10 mouse cellular contexts compared by ENCODE assay signal in the genomic region with DNA sequence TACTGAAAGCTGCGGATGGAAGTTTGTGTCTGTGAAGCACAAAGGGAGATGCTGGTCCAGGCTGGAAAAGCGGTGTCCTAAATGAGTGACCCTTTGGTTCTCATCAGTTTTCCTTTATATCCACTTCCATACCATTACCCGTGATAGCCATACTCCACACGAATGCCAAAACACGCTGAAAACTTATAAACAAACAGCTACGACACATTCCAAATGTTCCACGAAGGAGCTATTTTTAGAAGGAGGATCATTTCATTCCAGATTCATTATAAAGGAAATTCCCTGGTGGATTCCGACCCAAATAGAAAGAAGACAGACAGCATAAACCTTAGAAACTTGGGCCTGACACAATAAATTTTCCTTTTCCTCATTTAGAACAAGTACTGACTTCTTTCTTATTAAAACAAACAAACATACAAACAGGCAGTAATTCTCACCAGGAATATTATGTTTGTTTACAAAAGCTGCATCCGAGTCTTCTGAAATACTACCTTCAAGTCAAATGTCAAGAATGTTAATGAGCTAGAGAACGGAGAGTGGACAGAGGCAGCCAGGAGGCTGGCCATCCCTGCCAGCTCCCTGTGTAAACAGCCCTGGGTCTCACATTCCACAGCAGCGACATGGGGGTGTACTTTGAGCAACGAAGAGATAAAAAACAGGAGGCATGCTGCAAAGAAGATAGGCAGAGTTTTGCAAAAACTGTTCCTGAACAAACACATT.
A peak's percentile ranks its signal among the peaks of the same experiment; 100 is the strongest.
DNase-seq lines count a peak whose midpoint lies in the region; ATAC-seq and TF ChIP-seq lines count a peak whose summit lies in the region.
"Had no signal": no experiment of that assay in that cellular context is flagged by ENCODE, and none has a peak within 500 bp of the region (broad histone marks: within the 10 kb centered on the region; RNA-seq: fewer than 3 reads in every experiment).

No protein-coding gene starts in this region.

- TF ChIP-seq POLR2A in lung, adult 2 months (IDR thresholded peaks at IDR 0.05; ENCODE audit: borderline replicate concordance, extremely low read depth, low read depth, low read length) = no peak
- no peak for TF ChIP-seq POLR2A in embryonic fibroblast, embryonic 13.5 days (IDR thresholded peaks at IDR 0.05; ENCODE audit: low read depth, low read length)

- WGBS in lung, embryonic 15.5 days = 15% methylated on average over 12 of the region's 12 CpGs
- 28% methylated on average over 12 of the region's 12 CpGs for WGBS in lung, adult 2 months
- WGBS in kidney, embryonic 15.5 days = 19% methylated on average over 12 of the region's 12 CpGs

- peaks cover 33% of the 10 kb centered on the region for H3K4me1 ChIP-seq in lung, embryonic 15.5 days
- H3K4me1 ChIP-seq in lung, adult 2 months (ENCODE audit: control insufficient read depth, insufficient read depth, low read length) = peaks cover 6% of the 10 kb centered on the region; the same call in 1 of the 2 replicates
- H3K4me1 ChIP-seq in embryonic fibroblast, embryonic 13.5 days (ENCODE audit: control insufficient read depth, insufficient read depth, low read length) = peaks cover 10% of the 10 kb centered on the region; the same call in 1 of the 2 replicates
- peaks cover 17% of the 10 kb centered on the region for H3K4me1 ChIP-seq in kidney, embryonic 15.5 days

- H3K36me3 ChIP-seq in lung, embryonic 15.5 days = no peaks in the 10 kb centered on the region
- no peaks in the 10 kb centered on the region for H3K36me3 ChIP-seq in kidney, embryonic 15.5 days

- H3K4me3 ChIP-seq in lung, embryonic 15.5 days = no peak overlapping the region
- no peak overlapping the region for H3K4me3 ChIP-seq in lung, adult 2 months (replicated peaks; ENCODE audit: extremely low read depth, low read depth, low read length)
- H3K4me3 ChIP-seq in embryonic fibroblast, embryonic 13.5 days (ENCODE audit: insufficient read depth, low read length) = no peak overlapping the region
- no peak overlapping the region for H3K4me3 ChIP-seq in kidney, embryonic 15.5 days (replicated peaks)

- H3K9me3 ChIP-seq in lung, embryonic 15.5 days = no peaks in the 10 kb centered on the region
- H3K9me3 ChIP-seq in kidney, embryonic 15.5 days (replicated peaks) = no peaks in the 10 kb centered on the region

- H3K27me3 ChIP-seq in lung, embryonic 15.5 days = no peaks in the 10 kb centered on the region
- no peaks in the 10 kb centered on the region for H3K27me3 ChIP-seq in kidney, embryonic 15.5 days

- DNase-seq in lung, adult 2 months = no peak
- DNase-seq in testis, postnatal 10 days (ENCODE audit: low spot score) = peak; percentile 51
- no peak for DNase-seq in cerebellum, adult 11 months
- DNase-seq in gastrocnemius, postnatal 25 days = no peak
- DNase-seq: midbrain, embryonic 14.5 days; right cerebral cortex, postnatal 25 days had no signal

- ATAC-seq in lung, embryonic 15.5 days (ENCODE audit: borderline replicate concordance, extremely low read depth, low FRiP score, low TSS enrichment) = peak; percentile 93
- ATAC-seq in kidney, embryonic 15.5 days (replicated peaks; ENCODE audit: low FRiP score) = peak; percentile 93
- no peak for ATAC-seq in inflammation-experienced regulatory T-cells, adult 6 months

- H3K9ac ChIP-seq in lung, embryonic 15.5 days = no peak overlapping the region
- H3K9ac ChIP-seq in kidney, embryonic 15.5 days = no peak overlapping the region

- peak overlapping the region; percentile 16; the same call in 1 of the 2 replicates for H3K4me2 ChIP-seq in lung, embryonic 15.5 days
- peak overlapping the region; percentile 2; the same call in 1 of the 2 replicates for H3K4me2 ChIP-seq in kidney, embryonic 15.5 days

- H3K27ac ChIP-seq in lung, embryonic 15.5 days = peak overlapping the region; percentile 71
- 0 out of 2 replicates have a peak overlapping the region, but pooled peaks have one; percentile 22 for H3K27ac ChIP-seq in embryonic fibroblast, embryonic 13.5 days (ENCODE audit: insufficient read depth, low read length)
- peak overlapping the region; percentile 48 for H3K27ac ChIP-seq in kidney, embryonic 15.5 days

- TF ChIP-seq CTCF in lung, adult 2 months (IDR thresholded peaks at IDR 0.05; ENCODE audit: insufficient read depth, low read length) = no peak
- TF ChIP-seq CTCF in embryonic fibroblast, embryonic 13.5 days (IDR thresholded peaks at IDR 0.05; ENCODE audit: borderline replicate concordance, insufficient read depth, low read length) = no peak
